Mouse (Mus musculus): ENCODE measurements at regions not wholly inside any gene's neighbourhood (a gene's known extent, or its start where the extent isn't known, plus 50 kb on each side); places are given as distances from the start of the nearest gene placed in this dataset.
"Not testable (repeated sequence)": the region's sequence is repeated elsewhere in the genome, so short reads cannot be mapped to it uniquely, and the experiment has no call there.

- Histone ChIP-seq H3K4me1 (ENCODE audit: control insufficient read depth, insufficient read depth, low read length) (no peaks in the 10 kb centered on the region; the same call in 1 of the 2 replicates), H3K4me3 (replicated peaks; ENCODE audit: extremely low read depth, low read depth, low read length) (no peak overlapping the region)
- DNase-seq = no peak
- TF ChIP-seq POLR2A (IDR thresholded peaks at IDR 0.05; ENCODE audit: borderline replicate concordance, extremely low read depth, low read depth, low read length) (no peak), CTCF (IDR thresholded peaks at IDR 0.05; ENCODE audit: insufficient read depth, low read length) (no peak)
- WGBS = 83% methylated on average over 3 of the region's 3 CpGs
These were observed 50.7 kb upstream of the Wdr26 start for GRCm38 (mm10) chr1:181262496-181262895.

GRCm38 (mm10) chr1:181263216-181263615 lies 51.4 kb upstream of the Wdr26 start:
- DNase-seq = no peak
- 96% methylated on average over 10 of the region's 10 CpGs for WGBS
- TF ChIP-seq POLR2A (IDR thresholded peaks at IDR 0.05; ENCODE audit: borderline replicate concordance, extremely low read depth, low read depth, low read length) (no peak), CTCF (IDR thresholded peaks at IDR 0.05; ENCODE audit: insufficient read depth, low read length) (no peak)

GRCm38 (mm10) chr1:181270469-181270868 lies 58.7 kb upstream of the Wdr26 start:
- not testable (repeated sequence) for DNase-seq; H3K4me1 ChIP-seq (ENCODE audit: control insufficient read depth, insufficient read depth, low read length); H3K4me3 ChIP-seq (replicated peaks; ENCODE audit: extremely low read depth, low read depth, low read length)
- 95% methylated on average over 12 of the region's 15 CpGs for WGBS

More at GRCm38 (mm10) chr1:181263216-181263615, 51.4 kb upstream of the Wdr26 start:
- Histone ChIP-seq H3K4me1 (ENCODE audit: control insufficient read depth, insufficient read depth, low read length) (no peaks in the 10 kb centered on the region; the same call in 1 of the 2 replicates), H3K4me3 (replicated peaks; ENCODE audit: extremely low read depth, low read depth, low read length) (no peak overlapping the region)

GRCm38 (mm10) chr1:181271164-181271563 lies 59.4 kb upstream of the Wdr26 start:
- no peak for TF ChIP-seq POLR2A (IDR thresholded peaks at IDR 0.05; ENCODE audit: borderline replicate concordance, extremely low read depth, low read depth, low read length)
- no peak for TF ChIP-seq CTCF (IDR thresholded peaks at IDR 0.05; ENCODE audit: insufficient read depth, low read length)
- H3K4me1 ChIP-seq (ENCODE audit: control insufficient read depth, insufficient read depth, low read length) = no peaks in the 10 kb centered on the region
- WGBS = 77% methylated on average over 5 of the region's 5 CpGs
- H3K4me3 ChIP-seq (replicated peaks; ENCODE audit: extremely low read depth, low read depth, low read length) = no peak overlapping the region
- no peak for DNase-seq

- 74% methylated on average over 6 of the region's 6 CpGs for WGBS
- Histone ChIP-seq H3K4me3 (replicated peaks; ENCODE audit: extremely low read depth, low read depth, low read length) (no peak overlapping the region), H3K4me1 (ENCODE audit: control insufficient read depth, insufficient read depth, low read length) (no peaks in the 10 kb centered on the region)
- DNase-seq = no peak
- TF ChIP-seq CTCF (IDR thresholded peaks at IDR 0.05; ENCODE audit: insufficient read depth, low read length) = no peak
- no peak for TF ChIP-seq POLR2A (IDR thresholded peaks at IDR 0.05; ENCODE audit: borderline replicate concordance, extremely low read depth, low read depth, low read length)
These were observed 60.0 kb upstream of the Wdr26 start for GRCm38 (mm10) chr1:181271821-181272220.

- whole genome bisulfite sequencing = 3% methylated on average over 20 of the region's 20 CpGs
- no peak for TF ChIP-seq POLR2A (IDR thresholded peaks at IDR 0.05; ENCODE audit: borderline replicate concordance, extremely low read depth, low read depth, low read length)
- peak; percentile 75 for TF ChIP-seq CTCF (IDR thresholded peaks at IDR 0.05; ENCODE audit: insufficient read depth, low read length)
- DNase-seq = peak; percentile 83
These were observed 61.0 kb upstream of the Wdr26 start for GRCm38 (mm10) chr1:181272622-181273296.

GRCm38 (mm10) chr1:181273540-181274204 lies 61.9 kb upstream of the Wdr26 start:
- H3K4me1 ChIP-seq (ENCODE audit: control insufficient read depth, insufficient read depth, low read length) = no peaks in the 10 kb centered on the region
- WGBS = 28% methylated on average over 9 of the region's 10 CpGs
- TF ChIP-seq POLR2A (IDR thresholded peaks at IDR 0.05; ENCODE audit: borderline replicate concordance, extremely low read depth, low read depth, low read length) = no peak
- TF ChIP-seq CTCF (IDR thresholded peaks at IDR 0.05; ENCODE audit: insufficient read depth, low read length) = no peak
- no peak for DNase-seq
- no peak overlapping the region for H3K4me3 ChIP-seq (replicated peaks; ENCODE audit: extremely low read depth, low read depth, low read length)

More at GRCm38 (mm10) chr1:181272622-181273296, 61.0 kb upstream of the Wdr26 start:
- Histone ChIP-seq H3K4me3 (replicated peaks; ENCODE audit: extremely low read depth, low read depth, low read length) (no peak overlapping the region), H3K4me1 (ENCODE audit: control insufficient read depth, insufficient read depth, low read length) (no peaks in the 10 kb centered on the region)

- TF ChIP-seq POLR2A (IDR thresholded peaks at IDR 0.05; ENCODE audit: borderline replicate concordance, extremely low read depth, low read depth, low read length) (no peak), CTCF (IDR thresholded peaks at IDR 0.05; ENCODE audit: insufficient read depth, low read length) (0 out of 2 replicates have a peak, but pooled peaks have one; percentile 1)
- no peak for DNase-seq
- WGBS = 80% methylated on average over 5 of the region's 5 CpGs
- no peaks in the 10 kb centered on the region for H3K4me1 ChIP-seq (ENCODE audit: control insufficient read depth, insufficient read depth, low read length)
- no peak overlapping the region for H3K4me3 ChIP-seq (replicated peaks; ENCODE audit: extremely low read depth, low read depth, low read length)
These were observed 69.0 kb upstream of the Wdr26 start for GRCm38 (mm10) chr1:181280826-181281225.

GRCm38 (mm10) chr1:181282986-181283385 lies 69.4 kb upstream of the Cnih3 start:
- not testable (repeated sequence) for H3K4me3 ChIP-seq (replicated peaks; ENCODE audit: extremely low read depth, low read depth, low read length); H3K4me1 ChIP-seq (ENCODE audit: control insufficient read depth, insufficient read depth, low read length); DNase-seq
- WGBS = 89% methylated on average over 8 of the region's 8 CpGs

- 91% methylated on average over 8 of the region's 8 CpGs for WGBS
- H3K4me3 ChIP-seq (replicated peaks; ENCODE audit: extremely low read depth, low read depth, low read length); H3K4me1 ChIP-seq (ENCODE audit: control insufficient read depth, insufficient read depth, low read length); DNase-seq: not testable (repeated sequence)
These were observed 68.9 kb upstream of the Cnih3 start for GRCm38 (mm10) chr1:181283539-181283938.
